Mouse (Mus musculus) spleen, postnatal 4 days (tissue): ENCODE results near the gene Uri1.

Experiments
- DNase-seq, 2 experiments: peaks; one replicate each; pipeline ENCODE4 v3.0.0; 2022; ENCODE audit warnings: low spot score in 2 of 2

The Uri1 gene

GRCm38 (mm10) chr7:37921681-37922430 lies 101.5 kb downstream of the Uri1 start:
- no peak for DNase-seq

DNA sequence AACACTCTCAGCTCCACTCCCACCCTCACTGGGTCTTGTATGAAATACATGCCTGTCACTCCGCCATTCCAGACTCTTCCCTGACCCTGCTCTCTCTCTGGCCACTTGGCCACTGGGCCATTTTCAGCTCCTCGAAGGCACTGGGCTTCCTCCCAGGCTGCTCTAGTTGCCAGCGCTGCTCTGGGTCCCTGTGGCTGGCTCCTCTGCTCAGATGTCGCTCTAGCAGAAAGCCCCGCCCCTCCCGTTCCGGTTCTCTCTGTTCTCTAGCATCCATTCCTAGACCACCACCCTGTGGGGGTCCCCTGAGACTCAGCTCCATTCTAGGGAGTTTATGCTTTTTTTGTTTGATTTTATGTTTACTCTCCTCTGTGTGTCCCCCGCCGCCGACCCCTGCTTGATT lies 104.4 kb downstream of the Uri1 start:
- no peak for DNase-seq

DNA sequence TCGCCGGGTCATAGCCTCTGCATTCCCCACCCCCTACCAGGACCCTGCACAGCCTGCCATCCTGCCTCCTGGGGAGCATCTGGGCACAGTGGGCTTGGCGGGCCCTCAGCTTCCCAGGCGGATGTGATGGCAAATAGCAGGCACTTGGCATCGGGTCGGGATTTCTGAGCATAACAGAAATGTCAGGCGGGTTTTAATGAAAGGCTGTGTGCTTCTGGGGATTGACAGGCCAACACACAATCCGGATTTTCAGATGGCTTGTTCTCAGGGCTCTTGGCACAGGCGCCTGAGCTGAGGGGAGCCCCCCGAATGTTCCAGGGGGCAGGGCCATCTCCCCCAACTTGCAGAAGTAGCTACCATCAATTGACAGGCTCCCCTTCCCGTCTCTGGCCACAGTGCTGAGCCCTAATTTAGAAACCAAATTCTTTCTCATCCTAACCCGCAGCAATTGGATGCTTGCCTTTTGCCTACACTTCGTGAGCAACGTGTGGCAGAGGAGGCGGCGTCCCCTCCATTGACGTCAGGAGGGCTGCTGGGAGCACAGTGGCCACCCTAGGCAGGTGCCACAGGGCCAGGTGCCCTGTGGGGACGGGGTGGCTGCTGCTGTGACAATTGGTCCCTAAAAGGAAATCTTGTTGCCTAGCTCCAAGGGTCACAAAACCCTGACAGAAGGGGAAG lies 106.5 kb downstream of the Uri1 start:
- DNase-seq, result no peak

DNA sequence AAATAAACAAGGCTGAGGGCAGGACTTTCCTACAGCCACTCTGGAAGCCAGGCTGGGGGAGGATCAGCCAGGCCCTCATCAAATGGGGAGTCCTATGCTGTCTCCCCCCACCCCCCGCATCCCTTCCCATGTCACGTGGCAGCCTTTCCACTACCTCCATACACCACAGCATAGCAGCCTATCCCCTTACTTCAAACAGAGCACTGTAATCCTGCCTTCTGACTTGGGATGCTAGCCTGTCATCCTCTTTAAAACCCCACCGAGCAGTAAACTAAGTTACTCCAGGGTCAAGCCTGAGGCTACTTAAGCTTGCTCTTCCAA lies 111.6 kb downstream of the Uri1 start:
- no peak for DNase-seq

DNA sequence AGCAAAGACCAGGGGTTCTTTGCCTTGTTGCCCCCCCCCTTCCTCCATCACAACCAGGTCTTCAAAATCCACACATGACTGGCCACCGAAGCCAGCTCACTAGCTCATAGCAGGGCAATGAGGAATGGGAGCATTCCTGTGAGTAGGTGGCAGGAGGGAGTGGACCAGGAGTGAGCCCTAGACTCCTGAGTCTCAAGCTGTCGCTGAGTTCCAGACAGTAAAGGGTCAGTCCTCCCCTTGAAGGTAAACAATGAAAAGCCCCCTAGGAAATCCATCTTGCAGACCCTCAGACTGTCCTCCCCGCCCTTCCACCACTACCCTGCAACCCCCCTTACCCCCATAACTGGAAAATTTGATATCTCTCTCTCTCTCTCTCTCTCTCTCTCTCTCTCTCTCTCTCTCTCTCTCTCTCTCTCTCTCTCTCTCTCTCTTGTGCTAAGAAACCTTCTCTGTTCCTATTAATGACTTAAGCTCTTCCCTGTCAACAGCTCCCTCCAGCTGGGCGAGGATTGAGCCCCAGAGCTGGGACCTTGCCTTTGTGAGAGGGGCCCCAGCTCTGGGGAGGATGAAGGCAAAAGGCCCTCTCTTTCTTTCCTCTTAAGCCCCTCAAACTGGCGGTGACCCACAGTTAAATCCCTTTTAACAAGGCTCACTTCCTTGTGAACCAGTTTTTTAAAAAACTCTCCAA lies 112.1 kb downstream of the Uri1 start:
- DNase-seq, result no peak

- no peak for DNase-seq
Measured at GRCm38 (mm10) chr7:37910161-37910560, 113.2 kb downstream of the Uri1 start.
